Mouse (Mus musculus) lung, adult 2 months (tissue): ENCODE data around the gene Ptpn4.

Experiments
- CTCF ChIP-seq: fragments of 200-500 bp; IDR thresholded peaks from 2 replicates; pipeline ENCODE4 v1.5.1; 2011; ENCODE audit warnings: mild to moderate bottlenecking, low read length, control low read depth; ENCODE audit not compliant: insufficient read depth
- POLR2A ChIP-seq: fragments of 200-500 bp; IDR thresholded peaks from 2 replicates; pipeline ENCODE4 v1.6.1; 2011; ENCODE audit warnings: low read depth, mild to moderate bottlenecking, control low read depth, low read length, borderline replicate concordance; ENCODE audit errors: extremely low read depth

- TF ChIP-seq POLR2A (no peak), CTCF (peak; percentile 19; the same call in 1 of the 2 replicates)
Observed at GRCm38 (mm10) chr1:119818704-119819103, 18.7 kb downstream of the Ptpn4 start.
